Mouse (Mus musculus) splenic B cell, adult 2 months (primary cell): ENCODE results near the gene Kat7.
A peak's percentile ranks its signal among the peaks of the same experiment; 100 is the strongest.

Experiments
- DNase-seq: peaks from one replicate; pipeline ENCODE4 v3.0.0-alpha.2; 2011; ENCODE audit warnings: low read depth, low spot score
- H3K27me3 ChIP-seq: 2 replicates; pipeline ENCODE4 v1.6.1; 2012; ENCODE audit warnings: mild to moderate bottlenecking, low read length, moderate library complexity, mixed read lengths; ENCODE audit not compliant: control insufficient read depth, poor library complexity, insufficient read depth, severe bottlenecking
- H3K36me3 ChIP-seq: 2 replicates; pipeline ENCODE4 v1.6.1; 2012; ENCODE audit warnings: mild to moderate bottlenecking, low read length, moderate library complexity, mixed read lengths; ENCODE audit not compliant: control insufficient read depth, poor library complexity, insufficient read depth, severe bottlenecking

The Kat7 gene

GRCm38 (mm10) chr11:95250110-95250509 is 59.9 kb downstream of the Kat7 start:
- no peaks in the 10 kb centered on the region for H3K27me3 ChIP-seq
- DNase-seq, result no peak
- H3K36me3 ChIP-seq, result no peaks in the 10 kb centered on the region

- no peak for DNase-seq
- no peaks in the 10 kb centered on the region for H3K36me3 ChIP-seq
- H3K27me3 ChIP-seq, result no peaks in the 10 kb centered on the region
These were observed 63.0 kb downstream of the Kat7 start for GRCm38 (mm10) chr11:95247065-95247464.

GRCm38 (mm10) chr11:95245456-95245855 is 64.6 kb downstream of the Kat7 start:
- no peaks in the 10 kb centered on the region for H3K27me3 ChIP-seq
- DNase-seq, result no peak
- no peaks in the 10 kb centered on the region for H3K36me3 ChIP-seq

GRCm38 (mm10) chr11:95242653-95243052 is 67.4 kb downstream of the Kat7 start:
- H3K27me3 ChIP-seq, result no peaks in the 10 kb centered on the region
- H3K36me3 ChIP-seq, result no peaks in the 10 kb centered on the region
- no peak for DNase-seq

GRCm38 (mm10) chr11:95238477-95238876 is 71.6 kb downstream of the Kat7 start:
- Histone ChIP-seq H3K27me3 (no peaks in the 10 kb centered on the region), H3K36me3 (no peaks in the 10 kb centered on the region)
- no peak for DNase-seq

- H3K36me3 ChIP-seq, result no peaks in the 10 kb centered on the region
- H3K27me3 ChIP-seq, result no peaks in the 10 kb centered on the region
- no peak for DNase-seq
These were observed 77.7 kb downstream of the Kat7 start for GRCm38 (mm10) chr11:95232329-95232696.

GRCm38 (mm10) chr11:95231688-95232328 is 78.2 kb downstream of the Kat7 start:
- Histone ChIP-seq H3K36me3 (no peaks in the 10 kb centered on the region), H3K27me3 (no peaks in the 10 kb centered on the region)
- peak; percentile 69 for DNase-seq

- no peaks in the 10 kb centered on the region for H3K27me3 ChIP-seq
- no peak for DNase-seq
- H3K36me3 ChIP-seq, result no peaks in the 10 kb centered on the region
These were observed 82.6 kb downstream of the Kat7 start for GRCm38 (mm10) chr11:95227467-95227866.

- Histone ChIP-seq H3K27me3 (no peaks in the 10 kb centered on the region; the same call in 1 of the 2 replicates), H3K36me3 (no peaks in the 10 kb centered on the region)
- no peak for DNase-seq
These were observed 84.6 kb downstream of the Kat7 start for GRCm38 (mm10) chr11:95225448-95225847.
